Mouse (Mus musculus) adrenal gland, postnatal 36 days (tissue): ENCODE data around the gene Tulp1. TPM values are rescaled to one million over a fixed set of nuclear protein-coding genes. Genes with fewer than 3 reads are reported as not detected.
"Not testable (repeated sequence)": the region's sequence is repeated elsewhere in the genome, so short reads cannot be mapped to it uniquely, and the experiment has no call there.

Source experiments
- DNase-seq, 2 experiments: peaks; one replicate each; pipeline ENCODE4 v3.0.0; 2021; ENCODE audit warnings: mixed read lengths in 1 of 2
- long read RNA-seq, 2 experiments: library from polyadenylated mRNA; stranded (forward); transcript quantifications; one replicate each; pipeline ENCODE4 v2.0.0; 2021; ENCODE audit warnings: borderline sequencing depth in 2 of 2
- total RNA-seq, 2 experiments: library from RNA; stranded (reverse); gene quantifications; 2 replicates each; pipeline ENCODE4 v1.2.3; 2021

Tulp1 gene
- under 1 TPM in 1 of 2 experiments, not detected in 1; 0.43 TPM for total RNA-seq
- long read RNA-seq, experiment 1: 0 reads
- long read RNA-seq, experiment 2: 0 reads

GRCm38 (mm10) chr17:28365122-28365521 is at the start of gene Tulp1:
Tulp1 (minus strand) TSS chr17:28365222.
- no peak for DNase-seq

GRCm38 (mm10) chr17:28411381-28411960 is 46.4 kb upstream of the Tulp1 start:
- no peak for DNase-seq

GRCm38 (mm10) chr17:28410731-28411130 is 45.7 kb upstream of the Tulp1 start:
- no peak for DNase-seq

GRCm38 (mm10) chr17:28408251-28408918 is 43.4 kb upstream of the Tulp1 start:
- no peak for DNase-seq

- peak; percentile 86 to 87 for DNase-seq
Measured at GRCm38 (mm10) chr17:28407418-28408250, 42.6 kb upstream of the Tulp1 start.

GRCm38 (mm10) chr17:28406471-28406870 is 41.4 kb upstream of the Tulp1 start:
- DNase-seq: no peak

- not testable (repeated sequence) for DNase-seq
Measured at GRCm38 (mm10) chr17:28404745-28405144, 39.7 kb upstream of the Tulp1 start.

- DNase-seq: no peak
Measured at GRCm38 (mm10) chr17:28404301-28404700, 39.3 kb upstream of the Tulp1 start.

- no peak for DNase-seq
Measured at GRCm38 (mm10) chr17:28394994-28395393, 30.0 kb upstream of the Tulp1 start.

- DNase-seq: no peak
Measured at GRCm38 (mm10) chr17:28394051-28394765, 29.2 kb upstream of the Tulp1 start.

- DNase-seq: no peak
Measured at GRCm38 (mm10) chr17:28391568-28392432, 26.8 kb upstream of the Tulp1 start.

GRCm38 (mm10) chr17:28388534-28388933 is 23.5 kb upstream of the Tulp1 start:
- no peak for DNase-seq

GRCm38 (mm10) chr17:28386150-28386905 is 21.3 kb upstream of the Tulp1 start:
- DNase-seq: peak; percentile 85 to 92

GRCm38 (mm10) chr17:28384298-28384697 is 19.3 kb upstream of the Tulp1 start:
- peak; percentile 48 to 57 for DNase-seq

GRCm38 (mm10) chr17:28380255-28380654 is 15.2 kb upstream of the Tulp1 start:
- no peak for DNase-seq

- DNase-seq: no peak
Measured at GRCm38 (mm10) chr17:28375592-28376061, 10.6 kb upstream of the Tulp1 start.

GRCm38 (mm10) chr17:28374494-28374893 is 9.5 kb upstream of the Tulp1 start:
- no peak for DNase-seq

- DNase-seq: peak; percentile 62 to 80
Measured at GRCm38 (mm10) chr17:28373821-28374220, 8.8 kb upstream of the Tulp1 start.

- no peak for DNase-seq
Measured at GRCm38 (mm10) chr17:28371941-28372340, 6.9 kb upstream of the Tulp1 start.

GRCm38 (mm10) chr17:28371286-28371685 is 6.3 kb upstream of the Tulp1 start:
- peak; percentile 68 to 71 for DNase-seq
